Mouse (Mus musculus) liver, adult 2 months (tissue): Measurements from ENCODE around the gene Gm6880.

Source experiments
- CTCF ChIP-seq: fragments of 200-500 bp; IDR thresholded peaks from 2 replicates; pipeline ENCODE4 v1.5.1; 2011; ENCODE audit warnings: low read depth, low read length, control low read depth
- POLR2A ChIP-seq: fragments of 200-500 bp; IDR thresholded peaks from 2 replicates; pipeline ENCODE4 v1.6.1; 2011; ENCODE audit warnings: low read length, control low read depth; ENCODE audit not compliant: insufficient read depth; ENCODE audit errors: extremely low read depth

- TF ChIP-seq CTCF (no peak), POLR2A (no peak)
Measured at GRCm38 (mm10) chrX:74451157-74451912, 29.9 kb downstream of the Gm6880 start.
